Mouse (Mus musculus) embryonic fibroblast, embryonic 13.5 days (primary cell): ENCODE results near the gene Trib3.

Experiments
- CTCF ChIP-seq: IDR thresholded peaks from 2 replicates; pipeline ENCODE4 v1.5.1; 2011; ENCODE audit warnings: mild to moderate bottlenecking, control low read depth, low read length, moderate library complexity, borderline replicate concordance; ENCODE audit not compliant: insufficient read depth
- POLR2A ChIP-seq: IDR thresholded peaks from 2 replicates; pipeline ENCODE4 v1.6.1; 2011; ENCODE audit warnings: low read depth, mild to moderate bottlenecking, control low read depth, low read length, moderate library complexity

DNA sequence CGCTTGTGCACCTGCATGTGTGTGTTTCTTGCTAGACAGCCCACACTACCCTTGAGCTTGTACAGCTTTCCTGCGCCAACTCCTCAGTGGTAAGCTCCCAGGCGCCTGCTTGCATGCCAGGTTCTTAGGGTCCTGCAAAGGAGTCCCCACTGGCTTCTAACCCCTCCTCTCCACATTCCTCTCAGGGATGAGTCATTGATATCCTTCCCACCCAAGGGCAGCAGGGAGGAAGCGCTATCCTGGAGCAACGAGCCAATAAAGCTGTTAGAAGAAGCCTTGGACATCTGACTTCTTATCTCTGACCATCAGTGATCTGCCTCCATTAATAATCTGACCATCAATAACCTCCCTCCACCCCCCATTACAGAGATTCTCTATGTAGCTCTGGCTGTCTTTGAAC, 24.1 kb upstream of the Trib3 start:
- TF ChIP-seq POLR2A (no peak), CTCF (no peak)
